Mouse (Mus musculus): ENCODE measurements around the gene Gm525. TPM values are rescaled to one million over a fixed set of nuclear protein-coding genes. Genes with fewer than 3 reads are reported as not detected.

Gm525 gene
- polyA plus RNA-seq (2012; rRNA removed) (not detected in 2 replicates), polyA plus RNA-seq (2014; fragmentation: Nextera tagmentation; extraction: Ambion mirVana) (not detected in 2 replicates)

DNA sequence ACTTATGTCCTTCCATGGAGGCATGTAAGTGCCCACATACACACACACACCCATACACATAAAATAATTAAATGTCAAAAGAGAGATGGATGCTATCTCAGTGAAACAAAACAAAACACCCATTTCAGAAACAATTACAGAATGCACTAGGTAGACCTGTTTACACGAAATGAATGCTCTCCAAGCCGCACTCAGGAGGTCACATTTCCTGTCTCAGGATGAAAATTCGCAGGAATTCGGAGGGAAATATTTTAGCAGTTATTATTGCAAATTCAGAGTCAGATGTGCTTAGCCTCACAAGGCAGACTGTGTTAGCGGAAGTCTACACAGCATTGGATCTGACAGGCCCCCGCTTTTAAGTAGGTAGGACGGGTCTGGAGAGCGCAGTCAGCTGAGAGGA is at the start of gene Gm525:
TSS of gene Gm525 (plus strand) at position 301 of the 400 bp plus-strand sequence.
- no peak within 1 kb of the TSS for H3K9ac ChIP-seq (replicated peaks)
- DNase-seq (ENCODE audit: low read depth in 3 of 3, low spot score in 3 of 3) (no peak), ATAC-seq (ENCODE audit: insufficient read depth) (no peak)
- H3K4me2 ChIP-seq (ENCODE audit: low read depth), result no peak within 1 kb of the TSS
- H3K4me1 ChIP-seq (replicated peaks; ENCODE audit: control insufficient read depth in 2 of 2, insufficient read depth in 2 of 2, low read length in 1 of 2), result no peaks in the 10 kb centered on the region
- H3K4me3 ChIP-seq (ENCODE audit: insufficient read depth in 1 of 2, low read depth in 2 of 2, low read length in 2 of 2), result no peak within 1 kb of the TSS
- no peak for TF ChIP-seq CTCF (IDR thresholded peaks at IDR 0.05; ENCODE audit: low read depth)
- no peaks in the 10 kb centered on the region for H3K9me3 ChIP-seq (ENCODE audit: control insufficient read depth, low read length)
- H3K36me3 ChIP-seq (replicated peaks; ENCODE audit: control insufficient read depth, insufficient read depth, low read depth), result no peaks in the 10 kb centered on the region
- no peaks in the 10 kb centered on the region for H3K27me3 ChIP-seq (ENCODE audit: control insufficient read depth, insufficient read depth, low read length)
- H3K27ac ChIP-seq, result no peak within 1 kb of the TSS
- 72% methylated on average over 8 of the region's 8 CpGs for WGBS (ENCODE audit: insufficient replicate concordance)

DNA sequence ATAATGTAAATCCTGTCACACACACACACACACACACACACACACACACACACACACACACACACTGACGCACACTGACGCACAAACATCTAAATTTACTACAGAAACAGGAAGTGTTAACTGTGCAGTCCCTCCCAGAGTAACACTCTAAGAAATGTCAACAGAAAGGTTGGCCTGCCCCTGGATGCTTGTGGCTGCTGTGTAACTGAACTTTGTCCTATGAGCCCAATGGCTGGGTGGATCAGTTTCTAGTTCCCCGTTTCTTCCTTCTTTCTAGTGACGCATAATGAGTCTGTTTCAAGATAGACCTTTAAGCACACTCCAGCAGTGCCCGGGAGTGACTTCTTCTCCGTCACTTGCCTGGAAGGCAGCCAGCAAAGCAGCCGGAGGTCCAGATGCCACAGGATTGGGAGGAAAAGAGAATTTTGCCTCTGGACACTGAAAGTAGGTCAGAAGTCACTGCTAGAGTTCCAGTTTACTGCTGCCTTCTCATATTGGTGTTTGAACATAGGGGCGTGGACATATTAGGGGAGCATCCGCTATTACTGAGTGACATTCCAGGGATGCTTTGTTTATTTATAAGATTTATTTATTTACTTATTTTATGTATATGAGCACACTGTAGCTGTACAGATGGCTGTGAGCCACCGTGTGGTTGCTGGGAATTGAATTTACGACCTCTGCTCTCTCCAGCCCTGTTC is 49.3 kb upstream of the Gm525 start:
- H3K27ac ChIP-seq, result peak overlapping the region; percentile 64; the same call in 1 of the 2 replicates
- ATAC-seq (ENCODE audit: insufficient read depth) (peak; percentile 51), DNase-seq (ENCODE audit: low read depth in 3 of 3, low spot score in 3 of 3) (no peak)
- H3K9me3 ChIP-seq (ENCODE audit: control insufficient read depth, low read length), result no peaks in the 10 kb centered on the region
- H3K4me1 ChIP-seq (replicated peaks; ENCODE audit: control insufficient read depth in 2 of 2, insufficient read depth in 2 of 2, low read length in 1 of 2), result peaks cover 25 to 50% of the 10 kb centered on the region in 2 experiments
- H3K4me2 ChIP-seq (ENCODE audit: low read depth), result peak overlapping the region; percentile 29; the same call in 1 of the 2 replicates
- TF ChIP-seq CTCF (IDR thresholded peaks at IDR 0.05; ENCODE audit: low read depth) (no peak), EP300 (IDR thresholded peaks at IDR 0.05; ENCODE audit: low read depth) (peak; percentile 7; the same call in 1 of the 2 replicates)
- peaks cover 9% of the 10 kb centered on the region for H3K36me3 ChIP-seq (replicated peaks; ENCODE audit: control insufficient read depth, insufficient read depth, low read depth)
- H3K9ac ChIP-seq (replicated peaks), result no peak overlapping the region
- no peaks in the 10 kb centered on the region for H3K27me3 ChIP-seq (ENCODE audit: control insufficient read depth, insufficient read depth, low read length)
- peak overlapping the region in 1 of 2 experiments; percentile 27; a peak in 1 of 4 replicates for H3K4me3 ChIP-seq (ENCODE audit: insufficient read depth in 1 of 2, low read depth in 2 of 2, low read length in 2 of 2)
- WGBS (ENCODE audit: insufficient replicate concordance), result 47% methylated on average over 11 of the region's 11 CpGs

DNA sequence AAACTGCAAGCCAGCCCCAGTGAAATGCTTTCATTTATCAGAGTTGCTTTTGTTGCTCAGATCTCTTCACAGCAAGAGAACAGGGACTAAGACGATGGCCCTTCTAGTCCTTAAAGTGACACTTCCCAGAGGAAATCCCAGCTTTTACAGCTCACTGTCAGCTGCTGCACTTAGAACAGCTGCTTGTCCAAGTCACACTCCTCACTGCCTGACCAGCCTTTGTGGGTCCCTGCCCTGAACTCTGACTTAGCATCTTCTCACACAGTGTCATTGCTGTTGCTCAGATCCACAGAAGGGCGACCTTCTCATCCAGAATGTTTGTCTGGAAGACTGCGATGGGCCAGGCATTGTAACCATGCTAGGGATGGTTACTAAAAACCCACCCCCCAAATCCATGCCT is 48.0 kb upstream of the Gm525 start:
- TF ChIP-seq EP300 (IDR thresholded peaks at IDR 0.05; ENCODE audit: low read depth), result no peak
- TF ChIP-seq CTCF (IDR thresholded peaks at IDR 0.05; ENCODE audit: low read depth), result no peak
- ATAC-seq (ENCODE audit: insufficient read depth), result no peak
- no peak overlapping the region for H3K4me2 ChIP-seq (ENCODE audit: low read depth)
- H3K4me1 ChIP-seq (replicated peaks; ENCODE audit: control insufficient read depth in 2 of 2, insufficient read depth in 2 of 2, low read length in 1 of 2), result peaks cover 23 to 49% of the 10 kb centered on the region in 2 experiments
- H3K4me3 ChIP-seq (ENCODE audit: insufficient read depth in 1 of 2, low read depth in 2 of 2, low read length in 2 of 2), result no peak overlapping the region
- WGBS (ENCODE audit: insufficient replicate concordance), result 64% methylated on average over 3 of the region's 3 CpGs
- no peaks in the 10 kb centered on the region for H3K27me3 ChIP-seq (ENCODE audit: control insufficient read depth, insufficient read depth, low read length)
- DNase-seq (ENCODE audit: low read depth in 3 of 3, low spot score in 3 of 3), result no peak
- H3K27ac ChIP-seq, result no peak overlapping the region
- peaks cover 2% of the 10 kb centered on the region; the same call in 1 of the 2 replicates for H3K36me3 ChIP-seq (replicated peaks; ENCODE audit: control insufficient read depth, insufficient read depth, low read depth)
- H3K9me3 ChIP-seq (ENCODE audit: control insufficient read depth, low read length), result no peaks in the 10 kb centered on the region
- no peak overlapping the region for H3K9ac ChIP-seq (replicated peaks)

- Histone ChIP-seq H3K27ac (no peak overlapping the region), H3K4me1 (replicated peaks; ENCODE audit: control insufficient read depth in 2 of 2, insufficient read depth in 2 of 2, low read length in 1 of 2) (peaks cover 21 to 44% of the 10 kb centered on the region in 2 experiments), H3K9ac (replicated peaks) (no peak overlapping the region), H3K27me3 (ENCODE audit: control insufficient read depth, insufficient read depth, low read length) (no peaks in the 10 kb centered on the region), H3K4me3 (ENCODE audit: insufficient read depth in 1 of 2, low read depth in 2 of 2, low read length in 2 of 2) (no peak overlapping the region), H3K9me3 (ENCODE audit: control insufficient read depth, low read length) (no peaks in the 10 kb centered on the region), H3K4me2 (ENCODE audit: low read depth) (no peak overlapping the region), H3K36me3 (replicated peaks; ENCODE audit: control insufficient read depth, insufficient read depth, low read depth) (no peaks in the 10 kb centered on the region)
- ATAC-seq (ENCODE audit: insufficient read depth) (no peak), DNase-seq (ENCODE audit: low read depth in 3 of 3, low spot score in 3 of 3) (no peak)
- TF ChIP-seq CTCF (IDR thresholded peaks at IDR 0.05; ENCODE audit: low read depth) (no peak), EP300 (IDR thresholded peaks at IDR 0.05; ENCODE audit: low read depth) (no peak)
- 69% methylated on average over 3 of the region's 3 CpGs for WGBS (ENCODE audit: insufficient replicate concordance)
Observed at GRCm38 (mm10) chr11:89026117-89026516, 47.5 kb upstream of the Gm525 start.

GRCm38 (mm10) chr11:89027955-89028361 is 45.7 kb upstream of the Gm525 start:
- H3K9ac ChIP-seq (replicated peaks), result no peak overlapping the region; the same call in 1 of the 2 replicates
- peaks cover 13 to 31% of the 10 kb centered on the region in 2 experiments for H3K4me1 ChIP-seq (replicated peaks; ENCODE audit: control insufficient read depth in 2 of 2, insufficient read depth in 2 of 2, low read length in 1 of 2)
- H3K9me3 ChIP-seq (ENCODE audit: control insufficient read depth, low read length), result no peaks in the 10 kb centered on the region
- H3K36me3 ChIP-seq (replicated peaks; ENCODE audit: control insufficient read depth, insufficient read depth, low read depth), result no peaks in the 10 kb centered on the region
- 19% methylated on average over 10 of the region's 10 CpGs for WGBS (ENCODE audit: insufficient replicate concordance)
- H3K27me3 ChIP-seq (ENCODE audit: control insufficient read depth, insufficient read depth, low read length), result no peaks in the 10 kb centered on the region
- ATAC-seq (ENCODE audit: insufficient read depth) (no peak), DNase-seq (ENCODE audit: low read depth in 3 of 3, low spot score in 3 of 3) (no peak)
- H3K4me2 ChIP-seq (ENCODE audit: low read depth), result peak overlapping the region; percentile 39
- H3K4me3 ChIP-seq (ENCODE audit: insufficient read depth in 1 of 2, low read depth in 2 of 2, low read length in 2 of 2), result no peak overlapping the region
- no peak overlapping the region for H3K27ac ChIP-seq
- TF ChIP-seq CTCF (IDR thresholded peaks at IDR 0.05; ENCODE audit: low read depth) (no peak), EP300 (IDR thresholded peaks at IDR 0.05; ENCODE audit: low read depth) (no peak)
